Mouse (Mus musculus): ENCODE results near the gene Tenm4. TPM values are rescaled to one million over a fixed set of nuclear protein-coding genes. Genes with fewer than 3 reads are reported as not detected.

Tenm4 gene
- polyA plus RNA-seq, 2 experiments: 12.7 to 37.4 TPM

DNA sequence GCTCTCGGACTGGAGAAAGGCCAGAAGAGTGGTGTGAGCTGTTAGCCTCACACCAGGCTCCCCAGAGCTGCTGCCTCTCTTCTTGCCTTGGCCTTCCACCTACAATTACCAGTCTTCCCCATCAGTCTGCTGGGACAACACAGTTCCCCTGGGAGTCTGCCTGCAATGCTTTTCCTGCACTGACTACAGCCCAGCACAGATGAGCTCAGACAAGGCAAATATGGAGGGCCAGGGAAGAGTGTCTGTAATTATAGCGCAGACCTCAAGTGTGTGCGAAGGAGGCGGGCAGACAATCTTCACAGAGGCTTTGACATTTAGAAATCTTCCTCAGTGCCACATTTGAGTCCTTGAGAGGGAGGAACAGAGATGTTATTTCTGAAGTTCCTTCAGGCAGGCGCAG is 509.4 kb downstream of the Tenm4 start:
- Histone ChIP-seq H3K9ac (ENCODE audit: low read depth, low read length, severe bottlenecking) (no peak overlapping the region), H3K27ac (replicated peaks; ENCODE audit: low read depth, low read length) (no peak overlapping the region), H3K4me2 (replicated peaks; ENCODE audit: low read depth, low read length, severe bottlenecking) (no peak overlapping the region), H3K4me3 (replicated peaks; ENCODE audit: low read length) (no peak overlapping the region), H3K4me1 (ENCODE audit: control insufficient read depth, insufficient read depth, low read length) (0 out of 2 replicates have a peak, but pooled peaks cover 2% of the 10 kb centered on the region), H3K9me3 (ENCODE audit: control insufficient read depth, low read length) (no peaks in the 10 kb centered on the region), H3K36me3 (ENCODE audit: control insufficient read depth, insufficient read depth, low read length) (no peaks in the 10 kb centered on the region), H3K27me3 (ENCODE audit: control insufficient read depth, insufficient read depth, low read length) (no peaks in the 10 kb centered on the region)
- TF ChIP-seq POLR2A (IDR thresholded peaks at IDR 0.05; ENCODE audit: borderline replicate concordance, extremely low read depth, insufficient read depth, insufficient read length): no peak
- ATAC-seq (ENCODE audit: low FRiP score, low read depth) (no peak), DNase-seq (ENCODE audit: low spot score) (no peak)
- WGBS: 85% methylated on average over 5 of the region's 5 CpGs

DNA sequence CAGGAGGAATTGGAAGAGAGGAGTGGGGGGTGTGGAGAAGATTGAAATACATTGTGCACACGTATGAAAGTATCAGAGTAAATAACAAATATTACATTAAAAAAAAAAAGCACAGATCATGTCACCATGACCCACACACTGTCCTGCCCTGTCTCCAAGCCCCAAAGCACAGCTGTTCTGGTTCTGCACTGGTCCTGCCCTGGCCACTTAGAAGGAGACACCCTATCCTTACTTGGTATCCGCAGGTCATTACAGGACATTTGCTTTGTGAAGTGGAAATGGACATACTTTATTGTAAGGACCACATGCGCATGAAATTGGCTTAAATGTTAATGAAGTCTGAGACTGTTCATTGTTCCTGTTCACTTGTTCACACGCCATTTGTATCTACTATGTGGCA is 510.8 kb downstream of the Tenm4 start:
- H3K4me2 ChIP-seq (replicated peaks; ENCODE audit: low read depth, low read length, severe bottlenecking): no peak overlapping the region
- TF ChIP-seq POLR2A (IDR thresholded peaks at IDR 0.05; ENCODE audit: borderline replicate concordance, extremely low read depth, insufficient read depth, insufficient read length): no peak
- ATAC-seq (ENCODE audit: low FRiP score, low read depth): no peak
- DNase-seq (ENCODE audit: low spot score): no peak
- no peaks in the 10 kb centered on the region for H3K36me3 ChIP-seq (ENCODE audit: control insufficient read depth, insufficient read depth, low read length)
- no peak overlapping the region for H3K9ac ChIP-seq (ENCODE audit: low read depth, low read length, severe bottlenecking)
- H3K4me1 ChIP-seq (ENCODE audit: control insufficient read depth, insufficient read depth, low read length): 0 out of 2 replicates have a peak, but pooled peaks cover 2% of the 10 kb centered on the region
- H3K27ac ChIP-seq (replicated peaks; ENCODE audit: low read depth, low read length): no peak overlapping the region
- WGBS: 92% methylated on average over 4 of the region's 4 CpGs
- H3K9me3 ChIP-seq (ENCODE audit: control insufficient read depth, low read length): no peaks in the 10 kb centered on the region
- H3K27me3 ChIP-seq (ENCODE audit: control insufficient read depth, insufficient read depth, low read length): no peaks in the 10 kb centered on the region
- H3K4me3 ChIP-seq (replicated peaks; ENCODE audit: low read length): no peak overlapping the region

GRCm38 (mm10) chr7:96688141-96688540 is 517.1 kb downstream of the Tenm4 start:
- Histone ChIP-seq H3K9me3 (ENCODE audit: control insufficient read depth, low read length) (no peaks in the 10 kb centered on the region), H3K4me3 (replicated peaks; ENCODE audit: low read length) (no peak overlapping the region), H3K27me3 (ENCODE audit: control insufficient read depth, insufficient read depth, low read length) (no peaks in the 10 kb centered on the region), H3K4me2 (replicated peaks; ENCODE audit: low read depth, low read length, severe bottlenecking) (no peak overlapping the region), H3K36me3 (ENCODE audit: control insufficient read depth, insufficient read depth, low read length) (no peaks in the 10 kb centered on the region), H3K4me1 (ENCODE audit: control insufficient read depth, insufficient read depth, low read length) (no peaks in the 10 kb centered on the region), H3K27ac (replicated peaks; ENCODE audit: low read depth, low read length) (no peak overlapping the region), H3K9ac (ENCODE audit: low read depth, low read length, severe bottlenecking) (no peak overlapping the region)
- DNase-seq (ENCODE audit: low spot score) (no peak), ATAC-seq (ENCODE audit: low FRiP score, low read depth) (no peak)
- WGBS: 84% methylated on average over 3 of the region's 3 CpGs
- TF ChIP-seq POLR2A (IDR thresholded peaks at IDR 0.05; ENCODE audit: borderline replicate concordance, extremely low read depth, insufficient read depth, insufficient read length): no peak

- Histone ChIP-seq H3K9ac (ENCODE audit: low read depth, low read length, severe bottlenecking) (no peak overlapping the region), H3K27me3 (ENCODE audit: control insufficient read depth, insufficient read depth, low read length) (no peaks in the 10 kb centered on the region), H3K36me3 (ENCODE audit: control insufficient read depth, insufficient read depth, low read length) (peaks cover 12% of the 10 kb centered on the region; the same call in 1 of the 2 replicates), H3K4me2 (replicated peaks; ENCODE audit: low read depth, low read length, severe bottlenecking) (no peak overlapping the region), H3K9me3 (ENCODE audit: control insufficient read depth, low read length) (no peaks in the 10 kb centered on the region), H3K4me3 (replicated peaks; ENCODE audit: low read length) (no peak overlapping the region), H3K4me1 (ENCODE audit: control insufficient read depth, insufficient read depth, low read length) (no peaks in the 10 kb centered on the region), H3K27ac (replicated peaks; ENCODE audit: low read depth, low read length) (no peak overlapping the region)
- WGBS: 86% methylated on average over 8 of the region's 8 CpGs
- no peak for DNase-seq (ENCODE audit: low spot score)
- ATAC-seq (ENCODE audit: low FRiP score, low read depth): no peak
- TF ChIP-seq POLR2A (IDR thresholded peaks at IDR 0.05; ENCODE audit: borderline replicate concordance, extremely low read depth, insufficient read depth, insufficient read length): no peak
These were observed 530.2 kb downstream of the Tenm4 start for GRCm38 (mm10) chr7:96701097-96701845.

DNA sequence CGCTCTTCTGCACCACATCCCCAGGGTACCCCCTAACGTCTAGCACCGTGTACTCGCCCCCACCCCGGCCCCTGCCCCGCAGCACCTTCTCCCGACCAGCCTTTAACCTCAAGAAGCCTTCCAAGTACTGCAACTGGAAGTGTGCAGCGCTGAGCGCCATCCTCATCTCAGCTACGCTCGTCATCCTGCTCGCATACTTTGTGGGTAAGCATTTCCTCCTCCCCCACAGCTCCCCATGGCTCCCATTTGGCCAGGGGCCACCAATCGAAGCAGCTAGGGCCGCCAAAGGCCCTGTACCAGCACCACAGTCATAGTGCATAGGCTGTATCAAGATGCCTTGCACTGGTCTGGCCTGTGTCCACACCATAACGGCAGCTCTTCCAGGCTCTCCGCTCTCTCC is 532.9 kb downstream of the Tenm4 start:
- no peaks in the 10 kb centered on the region for H3K27me3 ChIP-seq (ENCODE audit: control insufficient read depth, insufficient read depth, low read length)
- no peak overlapping the region for H3K27ac ChIP-seq (replicated peaks; ENCODE audit: low read depth, low read length)
- H3K9me3 ChIP-seq (ENCODE audit: control insufficient read depth, low read length): no peaks in the 10 kb centered on the region
- no peak for TF ChIP-seq POLR2A (IDR thresholded peaks at IDR 0.05; ENCODE audit: borderline replicate concordance, extremely low read depth, insufficient read depth, insufficient read length)
- no peaks in the 10 kb centered on the region for H3K4me1 ChIP-seq (ENCODE audit: control insufficient read depth, insufficient read depth, low read length)
- peaks cover 13% of the 10 kb centered on the region; the same call in 1 of the 2 replicates for H3K36me3 ChIP-seq (ENCODE audit: control insufficient read depth, insufficient read depth, low read length)
- no peak for DNase-seq (ENCODE audit: low spot score)
- no peak overlapping the region; the same call in 1 of the 2 replicates for H3K9ac ChIP-seq (ENCODE audit: low read depth, low read length, severe bottlenecking)
- H3K4me2 ChIP-seq (replicated peaks; ENCODE audit: low read depth, low read length, severe bottlenecking): no peak overlapping the region
- H3K4me3 ChIP-seq (replicated peaks; ENCODE audit: low read length): no peak overlapping the region
- no peak for ATAC-seq (ENCODE audit: low FRiP score, low read depth)
- 77% methylated on average over 16 of the region's 16 CpGs for WGBS

Measured in limb, embryonic 14.5 days (tissue).